In genomic region chr15:98727443-98728321, GRCm38 (mm10) we compare ENCODE assay signal across 8 mouse cellular contexts. TPM values are rescaled to one million over a fixed set of nuclear protein-coding genes. Genes with fewer than 3 reads are reported as not detected.
DNase-seq lines count a peak whose midpoint lies in the region; ATAC-seq lines count a peak whose summit lies in the region.

Fkbp11 (minus strand) TSS chr15:98728198.

- peak within 1 kb of the TSS; percentile 55 for H3K9ac ChIP-seq in forebrain, embryonic 14.5 days (ENCODE audit: low read length)
- H3K9ac ChIP-seq in stomach, embryonic 15.5 days, result peak within 1 kb of the TSS; percentile 33; the same call in 1 of the 2 replicates

- under 1% methylated on average over 39 of the region's 39 CpGs for WGBS in forebrain, embryonic 14.5 days
- under 1% methylated on average over 39 of the region's 39 CpGs for WGBS in limb, embryonic 10.5 days
- under 1% methylated on average over 38 of the region's 39 CpGs for WGBS in stomach, embryonic 15.5 days

- peak; percentile 77 for ATAC-seq in forebrain, embryonic 14.5 days
- peak; percentile 84 for ATAC-seq in stomach, embryonic 15.5 days (ENCODE audit: insufficient read depth, low FRiP score, low read depth)

- H3K4me1 ChIP-seq in forebrain, embryonic 14.5 days (ENCODE audit: control insufficient read depth, insufficient read depth, low read length), result peaks cover 11% of the 10 kb centered on the region
- peaks cover 60% of the 10 kb centered on the region for H3K4me1 ChIP-seq in limb, embryonic 10.5 days
- H3K4me1 ChIP-seq in stomach, embryonic 15.5 days, result peaks cover 17% of the 10 kb centered on the region

- no peak within 1 kb of the TSS for H3K27ac ChIP-seq in forebrain, embryonic 14.5 days (ENCODE audit: low read depth, low read length)
- peak within 1 kb of the TSS; percentile 82 for H3K27ac ChIP-seq in limb, embryonic 10.5 days
- peak within 1 kb of the TSS; percentile 42 for H3K27ac ChIP-seq in stomach, embryonic 15.5 days

- no peaks in the 10 kb centered on the region for H3K36me3 ChIP-seq in forebrain, embryonic 14.5 days (ENCODE audit: control insufficient read depth, insufficient read depth, low read length)
- H3K36me3 ChIP-seq in limb, embryonic 10.5 days, result no peaks in the 10 kb centered on the region
- H3K36me3 ChIP-seq in stomach, embryonic 15.5 days, result no peaks in the 10 kb centered on the region

- H3K4me2 ChIP-seq in forebrain, embryonic 14.5 days (ENCODE audit: low read length), result peak within 1 kb of the TSS; percentile 90
- peak within 1 kb of the TSS; percentile 98 for H3K4me2 ChIP-seq in stomach, embryonic 15.5 days

- DNase-seq in right cerebral cortex, adult 18-20 months, result peak; percentile 26
- no peak for DNase-seq in right cerebral cortex, postnatal 36 days (ENCODE audit: low spot score in 2 of 2)
- DNase-seq in cerebellum, adult 11 months, result peak; percentile 18
- peak; percentile 58 for DNase-seq in forebrain, embryonic 14.5 days (ENCODE audit: low spot score)
- DNase-seq in heart, postnatal 4 days, result peak; percentile 65
- peak; percentile 85 for DNase-seq in limb, embryonic 10.5 days (ENCODE audit: low spot score)
- DNase-seq in mesoderm, embryonic 11.5 days (ENCODE audit: low read depth, low spot score), result peak; percentile 79

- H3K9me3 ChIP-seq in forebrain, embryonic 14.5 days (replicated peaks; ENCODE audit: control insufficient read depth, low read length), result no peaks in the 10 kb centered on the region
- H3K9me3 ChIP-seq in limb, embryonic 10.5 days (replicated peaks), result no peaks in the 10 kb centered on the region
- no peaks in the 10 kb centered on the region for H3K9me3 ChIP-seq in stomach, embryonic 15.5 days

- H3K4me3 ChIP-seq in forebrain, embryonic 14.5 days (ENCODE audit: low read depth, low read length), result peak within 1 kb of the TSS; percentile 38
- H3K4me3 ChIP-seq in limb, embryonic 10.5 days, result peak within 1 kb of the TSS; percentile 65
- H3K4me3 ChIP-seq in stomach, embryonic 15.5 days (replicated peaks), result peak within 1 kb of the TSS; percentile 53

- H3K27me3 ChIP-seq in forebrain, embryonic 14.5 days (replicated peaks; ENCODE audit: control insufficient read depth, insufficient read depth, low read length), result peaks cover 12% of the 10 kb centered on the region; the same call in 1 of the 2 replicates
- H3K27me3 ChIP-seq in limb, embryonic 10.5 days (ENCODE audit: low read depth, poor library complexity, severe bottlenecking), result peaks cover 5% of the 10 kb centered on the region; the same call in 1 of the 2 replicates
- H3K27me3 ChIP-seq in stomach, embryonic 15.5 days (replicated peaks), result no peaks in the 10 kb centered on the region

RNA-seq across cellular contexts. Expression of gene Fkbp11, which starts in this region (rescaled TPM):
- polyA plus RNA-seq in forebrain, embryonic 14.5 days (2014; fragmentation: Nextera tagmentation; extraction: Ambion mirVana), result 2.6 and 3.8 TPM in 2 replicates
- 10 to 100 TPM; 11.0 to 12.8 TPM for total RNA-seq in heart, postnatal 4 days (2021)
- 26.8 and 28.9 TPM in 2 replicates for polyA plus RNA-seq in limb, embryonic 10.5 days (2016; fragmentation: Nextera tagmentation; extraction: Ambion mirVana)
- polyA plus RNA-seq in stomach, embryonic 15.5 days (2015; fragmentation: Nextera tagmentation; extraction: Ambion mirVana), result 112 and 123 TPM in 2 replicates

Comparison
In these comparisons a context has a peak if more than half of its experiments do, and no peak if none do; other contexts are left out.
1. DNase-seq: peak in right cerebral cortex, adult 18-20 months (single experiment), cerebellum, adult 11 months (single experiment), forebrain, embryonic 14.5 days (single experiment), heart, postnatal 4 days (single experiment), limb, embryonic 10.5 days (single experiment) and mesoderm, embryonic 11.5 days (single experiment); none in right cerebral cortex, postnatal 36 days (0 of 2).
2. Peak in every context shown above with its lines, with median percentiles within 50 percentile points of each other: H3K4me3 ChIP-seq.